Mouse (Mus musculus) layer of hippocampus, postnatal 36 days (tissue): ENCODE results near the gene 6030468B19Rik. TPM values are rescaled to one million over a fixed set of nuclear protein-coding genes. Genes with fewer than 3 reads are reported as not detected.
"Not testable (repeated sequence)": the region's sequence is repeated elsewhere in the genome, so short reads cannot be mapped to it uniquely, and the experiment has no call there.

ENCODE experiments used
- DNase-seq, 2 experiments: peaks; one replicate each; pipeline ENCODE4 v3.0.0; 2022
- total RNA-seq, 2 experiments: library from RNA; stranded (reverse); gene quantifications; 2 replicates each; pipeline ENCODE4 v1.2.3; 2021

The 6030468B19Rik gene
- total RNA-seq, 2 experiments from 2014 or later, result 0.61 TPM; not detected in 1

GRCm38 (mm10) chr11:117806781-117807180 is 9.3 kb downstream of the 6030468B19Rik start:
- no peak for DNase-seq

- DNase-seq, result peak; percentile 48 to 64
Measured at GRCm38 (mm10) chr11:117809407-117810311, 12.2 kb downstream of the 6030468B19Rik start, which contains the start of the genes Gm20708 and Syngr2. Gene Gm20708 (plus strand): TSS chr11:117809668. Gene Syngr2 (plus strand): TSS chr11:117809668.

DNA sequence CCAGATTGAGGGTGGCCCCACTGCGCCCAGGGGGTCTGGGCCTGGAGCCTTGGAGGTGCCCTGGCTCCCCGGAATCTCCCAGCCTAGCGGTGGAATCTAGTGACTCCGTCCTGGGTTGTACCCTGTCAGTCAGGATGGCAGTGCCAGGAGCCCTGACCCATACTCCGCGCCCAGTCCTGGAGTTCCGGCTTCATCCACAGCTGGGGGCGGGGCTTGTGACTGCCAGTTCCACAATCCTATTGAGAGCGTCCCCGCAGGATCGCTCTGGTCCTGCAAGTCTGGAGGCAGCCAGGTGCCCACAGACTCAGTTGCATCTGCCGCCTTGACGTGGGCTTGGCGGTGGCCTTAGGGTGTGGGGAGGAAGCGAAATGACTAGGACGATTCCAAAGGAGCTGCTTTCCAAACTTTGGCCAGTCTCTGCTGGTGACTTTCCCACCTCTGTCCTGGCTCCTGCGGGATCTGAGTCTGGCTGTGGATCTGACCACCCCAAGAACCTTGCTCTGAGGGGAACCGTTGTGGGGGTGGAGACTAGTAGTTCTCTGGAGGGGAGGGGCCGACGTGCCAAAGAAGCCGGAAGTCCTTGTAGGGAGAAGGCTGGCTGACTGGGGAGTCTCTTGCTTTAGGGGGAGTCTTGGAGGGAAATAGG is 13.1 kb downstream of the 6030468B19Rik start:
- DNase-seq, result peak; percentile 50 to 54

DNA sequence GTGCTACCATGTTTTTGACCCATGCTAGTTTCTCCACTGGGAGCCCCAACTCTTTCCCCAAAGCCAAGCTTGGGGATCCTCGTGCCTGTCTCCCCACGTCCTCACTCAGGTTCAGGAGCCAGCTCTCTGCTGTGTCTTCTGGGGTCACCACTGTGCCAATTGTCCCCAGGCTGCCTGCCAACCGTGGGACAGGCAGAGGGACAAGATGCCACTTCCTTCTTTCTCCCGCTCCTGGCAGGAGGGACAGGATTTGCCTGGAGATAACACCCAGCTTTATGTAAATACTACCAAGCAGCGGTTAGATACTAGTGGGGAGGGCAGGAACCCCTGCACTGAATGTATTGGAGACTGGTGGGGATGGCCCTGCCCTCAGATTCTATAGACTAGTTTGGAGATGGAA is 16.4 kb downstream of the 6030468B19Rik start:
- no peak for DNase-seq

DNA sequence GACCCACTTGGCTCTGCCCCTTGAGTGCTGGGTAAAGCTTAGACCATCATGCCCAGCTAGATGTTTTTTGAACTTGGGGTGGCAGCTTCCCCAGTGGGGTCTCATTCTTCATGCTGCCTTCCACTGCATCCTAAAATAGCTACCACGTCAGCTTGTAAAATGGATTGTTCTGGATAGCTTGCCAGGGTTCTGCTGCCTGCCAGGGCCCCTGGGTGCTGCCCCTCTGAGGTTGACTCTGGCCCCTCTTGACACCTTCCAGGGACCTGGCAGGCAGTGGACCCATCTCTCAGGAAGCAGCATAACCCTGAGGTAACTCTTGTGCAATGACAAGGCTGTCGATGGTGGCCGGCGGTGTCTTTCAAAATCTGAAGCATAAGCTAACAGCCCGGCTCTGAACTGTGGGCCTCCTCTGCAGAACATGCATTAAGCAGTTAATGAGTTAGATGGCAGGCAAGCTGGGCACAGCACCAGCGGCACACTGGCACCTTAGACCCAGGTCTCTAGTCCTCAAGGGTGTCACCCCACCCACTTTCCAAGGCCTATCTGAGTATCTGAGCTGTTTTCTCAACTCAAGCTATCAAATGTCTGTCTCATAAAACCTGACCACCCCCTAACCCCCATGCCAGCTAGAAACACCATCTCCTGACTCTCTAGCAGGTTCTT is 17.4 kb downstream of the 6030468B19Rik start:
- no peak for DNase-seq

DNA sequence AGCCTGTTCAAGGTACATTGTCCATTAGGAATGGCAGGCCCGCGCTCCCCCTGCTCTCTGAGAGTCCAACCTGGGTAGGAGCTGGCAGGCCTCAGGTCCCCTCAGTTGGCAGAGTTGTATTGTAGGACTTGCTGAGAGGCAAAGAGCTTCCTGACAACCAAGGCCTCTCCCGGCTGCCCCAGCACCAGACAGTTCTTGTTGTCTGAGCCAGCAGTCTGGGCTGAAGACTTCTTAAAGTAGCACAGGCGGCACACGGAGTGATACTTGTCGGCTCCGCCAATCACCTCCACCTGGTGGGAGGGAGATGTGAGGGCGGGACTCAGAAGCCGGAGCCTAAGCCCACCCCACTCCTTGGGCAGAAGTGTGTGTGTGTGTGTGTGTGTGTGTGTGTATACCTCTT is 18.4 kb downstream of the 6030468B19Rik start:
- not testable (repeated sequence) for DNase-seq

GRCm38 (mm10) chr11:117816389-117816996 is 19.0 kb downstream of the 6030468B19Rik start:
- no peak for DNase-seq

- no peak for DNase-seq
Measured at GRCm38 (mm10) chr11:117819095-117819494, 21.6 kb downstream of the 6030468B19Rik start.

DNA sequence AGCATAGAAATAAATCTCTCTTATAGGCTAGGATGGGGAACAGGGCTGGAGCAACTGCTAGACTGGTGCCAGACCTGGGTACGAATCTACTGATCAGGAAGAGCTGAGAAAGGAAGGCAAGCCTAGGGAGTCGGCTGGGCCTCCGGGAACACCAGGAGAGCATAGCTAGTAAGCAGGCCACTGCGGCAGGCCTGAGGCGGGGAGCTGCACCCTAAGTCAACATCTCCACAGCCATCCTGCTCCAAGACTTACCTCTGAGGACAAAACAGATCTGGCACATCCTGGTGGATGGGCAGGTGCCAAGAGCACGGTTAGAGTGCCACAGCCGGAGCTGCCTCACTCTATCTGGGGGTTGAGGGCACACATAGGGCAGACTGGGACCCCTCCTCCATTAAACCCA is 22.7 kb downstream of the 6030468B19Rik start:
- DNase-seq, result no peak

- no peak for DNase-seq
Measured at GRCm38 (mm10) chr11:117821868-117822267, 24.4 kb downstream of the 6030468B19Rik start.

GRCm38 (mm10) chr11:117822728-117823241 is 25.3 kb downstream of the 6030468B19Rik start:
- no peak for DNase-seq

GRCm38 (mm10) chr11:117823411-117823810 is 26.0 kb downstream of the 6030468B19Rik start:
- DNase-seq, result no peak

- DNase-seq, result peak; percentile 77 to 78
Measured at GRCm38 (mm10) chr11:117824060-117824969, 26.9 kb downstream of the 6030468B19Rik start.

GRCm38 (mm10) chr11:117825333-117826101 is 28.1 kb downstream of the 6030468B19Rik start, which contains the start of the genes Afmid and Tk1:
Gene Afmid (plus strand): TSS chr11:117825924.
Gene Tk1 (minus strand): TSS chr11:117826092.
- peak in 1 of 2 experiments; percentile 27 for DNase-seq

DNA sequence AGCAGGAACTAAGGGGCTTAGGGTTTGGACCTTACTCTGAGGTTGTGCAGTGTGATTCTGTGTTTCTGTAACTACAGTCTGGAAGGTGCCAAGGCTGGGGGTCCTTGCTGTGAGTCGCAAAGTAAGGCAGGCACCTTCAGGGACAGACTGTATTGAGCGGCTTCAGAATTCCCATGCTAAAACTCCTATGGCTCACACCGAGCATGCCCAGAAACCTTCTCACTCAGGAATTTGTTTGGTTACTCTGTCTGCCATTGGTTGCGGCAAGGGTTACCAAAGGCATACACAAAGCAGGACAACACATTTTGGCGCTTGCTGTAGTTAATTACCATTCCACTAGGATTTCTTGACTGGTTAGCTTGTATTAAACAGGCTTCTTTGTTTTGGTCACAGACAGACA is 28.7 kb downstream of the 6030468B19Rik start:
- no peak for DNase-seq

- no peak for DNase-seq
Measured at GRCm38 (mm10) chr11:117826916-117827315, 29.5 kb downstream of the 6030468B19Rik start.

GRCm38 (mm10) chr11:117827386-117827785 is 29.9 kb downstream of the 6030468B19Rik start:
- no peak for DNase-seq

GRCm38 (mm10) chr11:117828149-117828887 is 30.9 kb downstream of the 6030468B19Rik start:
- DNase-seq, result no peak

DNA sequence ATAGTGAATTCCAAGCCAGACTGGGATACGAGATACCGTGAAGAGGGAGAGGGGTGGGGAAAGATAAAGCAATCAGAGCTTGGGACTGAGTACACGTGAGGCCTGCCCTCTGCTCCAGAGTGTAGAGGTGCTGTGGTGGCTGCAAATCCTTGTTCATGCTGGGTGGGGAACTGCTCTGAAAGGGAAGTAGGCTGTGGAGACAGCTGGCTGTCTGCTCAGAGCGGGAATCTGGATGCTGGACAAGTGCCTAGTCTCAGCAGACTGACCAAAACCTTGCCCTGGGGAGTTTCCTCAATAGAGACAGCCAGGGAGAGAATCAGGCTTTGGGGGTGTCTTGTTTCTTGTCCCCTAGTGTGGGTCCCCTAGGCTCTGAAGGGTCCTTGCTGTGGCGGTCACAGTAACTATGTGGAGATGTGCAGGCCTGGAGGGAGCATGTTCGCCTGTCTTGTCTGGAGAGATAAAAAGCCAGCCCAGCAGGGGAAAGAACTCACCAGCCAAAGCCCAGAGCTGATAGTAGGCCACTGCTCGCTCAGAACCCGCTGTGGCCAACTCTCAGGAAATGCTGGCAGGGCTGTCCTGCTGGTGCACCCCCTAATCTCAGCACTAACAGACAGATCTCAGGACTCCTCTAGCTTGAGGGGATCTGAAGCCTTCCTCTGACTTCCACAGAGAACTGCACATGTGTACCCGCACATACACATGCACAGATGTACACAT is 31.6 kb downstream of the 6030468B19Rik start:
- no peak for DNase-seq
